Mouse (Mus musculus) left cerebral cortex, adult 8-10 months (tissue): Measurements from ENCODE around the gene Tubb2b. TPM values are rescaled to one million over a fixed set of nuclear protein-coding genes. Genes with fewer than 3 reads are reported as not detected.

Experiments used
- DNase-seq, 2 experiments: peaks; one replicate each; pipeline ENCODE4 v3.0.0; 2022; ENCODE audit warnings: low spot score in 2 of 2
- total RNA-seq, 4 experiments: library from RNA; stranded (reverse); gene quantifications; 2 replicates each; pipeline ENCODE4 v1.2.4; 2022

The Tubb2b gene
- total RNA-seq, 4 experiments from 2014 or later: 158 to 170 (median 167) TPM

DNA sequence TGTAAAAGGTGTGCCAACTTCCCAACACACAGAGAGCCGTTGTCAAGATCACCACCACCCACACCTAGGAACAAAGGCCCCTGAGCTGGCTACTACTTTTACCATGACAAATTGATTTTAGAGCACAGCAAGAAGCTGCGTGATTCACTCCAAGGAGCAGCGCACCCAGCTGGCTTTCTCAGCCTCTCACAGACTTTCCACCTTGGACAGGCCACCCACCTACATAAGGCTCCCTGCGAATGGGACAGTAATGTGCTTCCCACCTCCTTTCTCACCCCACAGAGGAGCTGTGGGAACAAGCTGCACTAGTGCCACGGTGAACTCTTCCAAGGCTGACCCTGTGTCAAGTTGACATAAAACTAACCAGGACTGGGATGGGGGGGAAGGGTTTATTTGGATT lies 13.1 kb upstream of the Tubb2b start:
- no peak for DNase-seq

DNA sequence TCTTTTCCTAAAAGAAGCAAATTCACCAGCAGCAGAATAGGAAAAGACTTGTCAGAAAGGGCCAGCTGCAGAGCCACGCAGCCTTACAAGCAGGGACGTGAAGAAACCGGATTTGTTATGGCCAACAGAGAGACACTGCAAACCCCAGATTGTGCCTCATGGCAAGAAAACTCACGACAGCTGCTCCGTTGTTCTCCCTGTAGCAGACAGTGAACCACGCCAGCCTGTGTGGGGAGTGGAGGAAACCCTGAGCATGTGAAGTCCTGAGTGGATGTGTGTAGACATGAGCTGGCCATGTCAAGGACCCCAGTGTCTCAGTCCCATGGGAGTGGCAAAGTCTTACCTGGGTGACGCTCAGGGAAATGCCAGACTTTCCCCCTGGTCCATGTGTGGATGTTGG lies 6.3 kb upstream of the Tubb2b start:
- DNase-seq: peak; percentile 21 to 65

DNA sequence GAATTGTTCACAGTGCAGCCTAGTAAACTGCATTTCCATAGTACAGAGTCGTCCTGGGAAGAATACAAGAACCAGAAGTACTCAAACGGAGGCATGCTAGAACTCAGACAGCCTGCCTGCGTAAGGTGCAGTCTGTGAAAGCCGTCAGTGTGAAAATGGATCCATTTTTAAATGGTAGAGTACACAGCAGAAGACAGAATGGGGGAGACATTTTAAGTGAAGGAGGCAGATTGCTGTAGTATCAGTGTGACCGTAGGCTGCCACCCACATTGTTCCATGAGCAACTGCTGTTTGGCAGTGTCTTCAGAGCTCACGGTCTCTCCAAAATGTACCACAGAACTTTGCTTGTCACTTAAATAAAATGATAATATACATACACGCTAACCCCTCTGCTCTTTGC lies 4.0 kb upstream of the Tubb2b start:
- DNase-seq: peak; percentile 28 to 67

DNA sequence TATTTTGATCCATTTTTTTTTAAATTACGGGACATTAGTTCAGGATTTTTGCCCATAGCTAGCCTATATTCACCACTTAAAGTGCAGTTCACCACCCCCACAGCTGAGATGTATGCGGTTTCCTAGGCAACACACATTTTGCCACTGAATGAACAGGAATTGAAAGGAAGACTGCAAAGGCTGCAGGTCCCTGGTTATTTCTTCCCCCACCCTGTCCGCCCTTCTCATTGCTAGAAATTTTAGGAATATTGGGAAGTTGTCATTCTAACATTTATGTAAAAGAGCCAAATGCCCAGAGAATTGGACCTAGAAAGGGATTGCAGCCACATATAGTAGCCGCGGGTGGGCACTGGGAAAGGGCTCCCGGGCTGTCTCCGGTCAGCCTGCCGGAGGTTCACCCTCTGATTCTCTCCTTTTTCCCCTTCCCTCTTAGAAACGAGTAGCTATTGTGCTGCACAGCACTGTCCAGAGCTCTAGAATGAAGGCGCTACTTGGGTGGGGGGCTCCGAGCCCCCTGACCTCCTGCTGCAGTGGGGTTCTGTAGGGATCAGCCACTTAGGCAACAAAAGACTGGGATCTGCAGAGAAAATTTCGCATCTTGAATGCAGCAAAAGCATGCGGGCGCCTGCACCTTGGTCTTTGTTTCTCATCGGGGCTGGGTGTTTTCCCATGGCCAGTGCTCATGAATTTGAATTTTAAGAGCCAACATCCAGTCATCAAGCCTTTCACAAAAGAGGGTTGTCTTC lies 3.2 kb upstream of the Tubb2b start:
- DNase-seq: peak in 1 of 2 experiments; percentile 13

DNA sequence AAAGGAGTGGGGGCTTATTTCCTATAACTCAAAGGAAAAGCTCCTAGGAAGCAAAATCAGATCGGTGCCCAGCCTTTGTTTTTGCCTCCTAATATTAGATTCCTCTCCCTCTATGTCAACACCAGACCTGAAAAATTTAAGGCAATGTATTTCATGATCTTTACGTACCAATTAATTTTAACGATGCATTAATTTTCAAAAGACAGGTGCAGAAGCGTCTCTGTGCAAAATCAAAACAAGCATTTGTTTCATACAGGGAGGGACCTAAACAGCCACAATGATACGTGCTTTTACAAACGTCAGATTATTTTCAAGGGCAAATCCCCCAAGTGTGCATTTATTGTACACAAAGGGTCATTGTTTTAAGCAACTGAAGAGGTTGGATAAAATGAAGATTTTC lies 2.6 kb upstream of the Tubb2b start:
- no peak for DNase-seq

DNA sequence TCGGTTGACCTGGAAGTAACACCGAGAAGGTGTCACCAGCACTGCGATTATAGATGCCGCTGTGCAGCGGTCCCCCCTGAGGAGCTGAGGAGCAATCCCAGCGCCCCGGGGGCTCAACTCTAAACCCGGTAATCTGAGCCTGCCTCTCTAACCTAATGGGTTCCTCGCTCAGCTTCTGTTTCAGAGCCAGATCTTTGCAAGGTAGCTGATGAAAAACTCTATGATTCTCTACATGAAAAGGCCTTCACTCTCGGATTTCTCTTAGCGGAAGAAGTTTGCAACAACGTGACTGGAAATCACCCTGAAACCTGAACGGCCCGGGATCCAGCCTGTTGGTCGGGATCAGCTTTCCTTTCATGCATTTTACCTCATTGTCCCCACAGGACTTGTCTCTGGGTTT lies 2.0 kb upstream of the Tubb2b start:
- DNase-seq: peak in 1 of 2 experiments; percentile 14

DNA sequence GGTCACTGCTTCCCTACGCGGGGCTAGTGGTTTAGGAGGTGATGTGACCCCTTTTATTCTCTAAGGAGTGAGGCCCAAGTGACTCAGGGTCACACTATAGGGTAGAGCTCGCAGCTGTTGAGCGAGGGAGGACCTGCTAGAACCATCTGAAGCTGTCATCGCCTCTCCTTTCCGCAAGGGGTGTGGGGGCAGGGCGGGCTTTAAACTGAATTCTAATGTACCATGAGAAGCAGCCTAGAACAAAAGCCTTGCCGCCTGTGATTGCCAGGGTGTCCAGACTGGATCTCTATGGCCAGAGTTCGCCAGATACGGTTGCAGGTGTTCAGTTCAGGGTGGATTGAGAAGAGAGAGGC lies 1.4 kb upstream of the Tubb2b start:
- peak in 1 of 2 experiments; percentile 38 for DNase-seq

DNA sequence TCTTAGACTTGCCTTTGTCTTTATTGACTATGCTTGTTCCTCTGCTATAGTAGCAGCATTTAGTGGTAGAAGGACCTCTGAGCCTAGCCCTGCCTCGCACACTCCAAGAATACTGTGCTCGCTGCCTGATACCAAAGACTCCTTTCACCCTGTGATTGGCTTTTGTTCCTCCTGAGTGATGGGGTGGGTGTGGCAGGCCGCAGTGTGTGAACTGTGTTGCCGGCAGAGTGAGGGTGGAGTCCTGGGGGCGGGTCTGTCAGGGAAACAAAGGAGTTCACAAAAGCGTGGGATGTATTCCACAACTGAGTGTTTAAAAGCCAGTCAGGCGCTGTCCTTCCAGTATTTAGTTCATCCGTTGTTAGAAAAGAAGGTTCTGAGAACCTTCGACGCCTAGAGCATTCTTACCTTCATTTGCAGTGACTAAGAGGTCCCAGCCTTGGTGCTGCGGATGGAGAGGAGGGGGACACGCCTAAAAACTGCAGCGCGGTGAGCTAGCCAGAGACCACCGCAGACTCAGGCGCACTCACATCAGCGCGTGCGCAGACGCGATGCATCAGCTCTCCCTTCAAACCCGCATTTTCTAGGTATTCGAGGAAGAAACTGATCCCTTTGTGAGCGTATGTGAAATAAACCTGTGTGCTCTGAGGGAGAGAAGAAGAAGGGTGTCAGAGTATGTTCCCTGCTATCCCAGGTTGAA lies 893 bp upstream of the Tubb2b start:
- DNase-seq: peak in 1 of 2 experiments; percentile 33

DNA sequence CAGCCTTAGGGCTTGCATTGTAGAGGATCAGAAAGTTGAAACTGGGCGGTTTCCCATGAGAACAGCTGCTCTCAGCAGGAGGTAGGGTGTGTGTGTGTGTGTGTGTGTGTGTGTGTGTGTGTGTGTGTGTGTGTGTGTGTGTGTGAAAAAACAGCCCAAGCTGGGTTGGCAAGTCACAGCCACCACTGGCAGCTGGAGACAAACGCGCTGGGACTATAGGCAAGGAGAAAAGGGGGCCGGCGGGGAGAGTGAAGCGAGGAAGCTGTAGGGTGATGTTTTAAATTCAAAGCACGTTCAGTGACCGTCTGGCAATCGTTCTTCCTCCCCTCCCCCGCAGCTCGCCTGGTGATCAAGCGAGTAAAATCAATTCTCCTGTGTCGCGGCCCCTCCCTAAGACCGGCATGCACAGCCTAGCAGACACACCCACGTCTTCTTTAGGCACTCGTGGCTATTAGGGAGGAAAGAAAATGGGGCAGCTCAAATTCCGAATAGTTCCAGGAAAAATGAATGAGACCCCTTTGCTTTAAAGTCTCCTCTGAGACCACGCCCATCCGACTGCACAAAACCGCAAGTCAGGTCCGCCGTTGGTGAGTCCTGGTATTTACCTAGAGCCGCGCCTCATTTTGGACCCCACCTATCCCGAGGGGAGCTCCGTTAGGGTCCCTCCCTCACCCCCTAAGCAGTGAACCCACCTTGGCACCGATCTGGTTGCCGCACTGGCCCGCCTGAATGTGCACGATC lies 611 bp downstream of the Tubb2b start:
- peak; percentile 23 to 76 for DNase-seq

DNA sequence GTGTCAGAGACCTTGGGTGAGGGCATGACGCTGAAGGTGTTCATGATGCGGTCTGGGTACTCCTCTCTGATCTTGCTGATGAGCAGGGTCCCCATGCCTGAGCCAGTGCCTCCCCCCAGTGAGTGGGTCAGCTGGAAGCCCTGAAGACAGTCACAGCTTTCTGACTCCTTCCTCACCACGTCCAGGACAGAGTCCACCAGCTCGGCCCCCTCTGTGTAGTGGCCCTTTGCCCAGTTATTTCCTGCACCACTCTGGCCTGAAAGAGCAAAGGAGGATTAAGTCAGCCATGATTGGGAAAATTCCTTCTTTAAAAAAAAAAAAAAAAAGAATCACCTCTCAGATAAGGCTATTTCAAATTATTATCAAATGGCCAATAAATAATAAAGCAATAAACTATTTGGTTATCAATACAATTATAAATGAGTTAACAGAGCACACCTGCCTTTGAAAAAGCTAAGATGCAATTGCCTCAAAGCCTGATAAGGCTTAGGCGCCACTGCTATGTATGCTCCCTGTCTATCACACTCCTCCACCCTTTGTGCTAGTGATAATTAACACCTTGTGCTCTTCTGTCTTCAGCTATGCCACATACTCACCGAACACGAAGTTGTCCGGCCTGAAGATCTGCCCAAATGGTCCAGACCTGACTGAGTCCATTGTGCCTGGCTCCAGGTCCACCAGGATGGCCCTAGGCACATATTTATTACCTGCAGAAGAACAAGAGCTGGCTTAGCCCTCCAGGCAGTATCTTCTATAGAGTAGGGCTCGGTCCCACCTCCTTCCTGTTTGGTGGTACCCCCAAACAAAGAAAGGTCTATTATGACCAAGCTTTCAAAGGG lies 1.8 kb downstream of the Tubb2b start:
- DNase-seq: no peak

DNA sequence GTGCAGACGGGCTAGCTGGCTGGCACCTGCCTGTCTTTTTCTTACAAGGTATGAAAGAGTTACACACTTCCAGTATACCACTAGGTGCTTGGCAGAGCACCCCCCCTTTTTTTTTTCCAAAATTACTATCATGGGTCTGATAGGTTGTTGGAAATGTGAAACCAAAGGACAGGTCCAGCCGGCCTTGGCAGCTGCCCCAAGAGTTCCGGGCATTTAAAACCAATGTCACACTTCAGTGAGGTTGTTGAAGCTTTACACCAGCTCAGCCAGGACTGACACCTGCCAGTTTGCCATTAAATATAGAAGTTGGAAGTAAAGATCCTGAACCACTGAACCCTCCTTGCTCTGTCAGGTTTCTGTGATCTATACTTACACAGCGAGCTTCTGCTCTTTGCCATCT lies 4.6 kb downstream of the Tubb2b start:
- DNase-seq: no peak

DNA sequence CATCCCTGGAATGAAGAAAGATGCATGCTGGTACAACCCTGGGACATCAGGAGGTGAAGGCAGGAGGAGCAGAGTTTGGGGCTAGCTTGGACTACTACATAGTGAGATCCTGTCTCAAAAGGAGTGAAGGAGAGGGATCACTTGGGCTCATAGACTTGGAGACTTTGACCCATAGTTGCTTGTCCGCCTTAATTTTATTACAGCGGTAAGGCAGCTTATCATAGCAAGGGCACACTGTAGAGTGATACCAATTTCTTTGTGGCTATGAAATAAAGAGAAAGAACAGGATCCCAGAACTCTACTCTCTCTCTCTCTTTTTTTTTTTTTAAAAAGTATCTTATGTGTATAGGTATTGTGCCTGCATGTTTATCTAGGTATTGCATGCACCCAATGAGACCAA lies 9.7 kb downstream of the Tubb2b start:
- DNase-seq: no peak

DNA sequence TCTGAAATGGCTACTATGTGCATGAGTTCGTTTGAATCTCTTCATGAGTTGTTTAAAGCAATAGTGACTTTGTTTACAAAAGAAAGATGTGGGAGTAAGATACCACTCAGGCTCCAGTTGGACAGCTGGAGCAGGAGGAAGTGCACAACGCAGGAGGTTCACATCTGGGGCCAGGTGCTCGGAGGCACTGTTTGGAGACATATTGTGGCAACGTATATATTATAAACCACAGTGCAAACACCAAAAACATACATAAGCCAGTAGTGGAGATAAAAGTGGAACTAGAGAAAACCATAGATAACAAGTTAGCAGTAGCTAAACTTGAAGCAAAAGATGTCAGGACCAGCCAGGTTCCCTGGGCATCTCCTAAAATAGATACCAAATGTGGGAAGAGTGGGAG lies 10.9 kb downstream of the Tubb2b start:
- no peak for DNase-seq

DNA sequence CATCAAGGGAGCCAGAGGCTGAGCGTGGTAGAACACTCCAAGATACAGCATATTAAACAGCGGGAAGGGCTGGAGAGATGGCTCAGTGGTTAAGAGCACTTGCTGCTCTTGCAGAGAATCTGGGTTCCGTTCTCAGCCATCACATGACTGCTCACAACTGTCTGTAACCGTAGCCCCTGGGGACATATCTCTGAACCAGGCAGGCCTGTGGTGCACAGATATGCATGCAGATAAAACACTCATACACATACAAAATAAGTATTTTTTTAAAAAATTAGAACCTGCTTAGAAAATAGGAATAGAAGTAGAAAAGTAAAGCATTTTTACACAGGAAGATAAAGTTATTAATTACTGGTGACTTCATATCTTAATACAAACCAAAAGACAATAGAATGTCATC lies 11.4 kb downstream of the Tubb2b start:
- no peak for DNase-seq

DNA sequence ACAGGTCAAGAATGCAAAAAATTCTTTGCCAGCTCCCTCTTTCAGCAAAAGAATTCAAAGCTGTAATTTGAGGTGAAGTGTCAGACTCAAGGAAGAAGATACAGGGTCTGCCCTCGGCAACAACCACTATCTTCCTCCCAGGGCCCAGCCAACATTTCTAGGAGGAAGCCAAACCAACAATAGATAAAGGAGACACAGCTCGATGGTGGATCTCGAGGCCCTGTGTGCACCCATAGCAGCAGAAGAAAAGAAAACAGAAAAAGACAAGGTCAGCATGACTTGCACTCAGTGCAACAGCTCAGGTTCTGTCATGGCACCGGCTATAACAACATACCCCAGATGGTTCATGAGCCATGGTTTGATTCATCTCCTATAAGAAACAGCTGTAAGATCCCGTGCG lies 13.8 kb downstream of the Tubb2b start:
- DNase-seq: no peak

DNA sequence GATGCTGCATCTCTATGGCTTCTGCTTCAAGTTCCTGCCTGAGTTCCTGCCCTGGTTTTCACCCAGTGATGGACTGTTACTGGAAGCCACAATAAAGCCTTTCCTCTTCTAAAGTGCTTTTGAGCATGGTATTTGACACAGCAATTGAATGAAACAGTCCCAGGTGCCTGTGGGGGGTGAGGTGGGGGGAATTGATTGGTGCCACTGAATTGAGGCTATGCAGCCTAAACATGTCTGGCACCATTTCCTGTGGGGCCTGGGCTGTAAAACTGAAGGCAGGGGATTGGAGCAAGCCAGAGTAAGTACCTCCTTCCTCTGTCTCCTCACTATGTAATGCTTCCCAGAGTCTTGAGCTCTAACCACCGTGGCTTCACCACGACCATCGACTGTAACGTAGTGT lies 15.6 kb downstream of the Tubb2b start:
- no peak for DNase-seq

DNA sequence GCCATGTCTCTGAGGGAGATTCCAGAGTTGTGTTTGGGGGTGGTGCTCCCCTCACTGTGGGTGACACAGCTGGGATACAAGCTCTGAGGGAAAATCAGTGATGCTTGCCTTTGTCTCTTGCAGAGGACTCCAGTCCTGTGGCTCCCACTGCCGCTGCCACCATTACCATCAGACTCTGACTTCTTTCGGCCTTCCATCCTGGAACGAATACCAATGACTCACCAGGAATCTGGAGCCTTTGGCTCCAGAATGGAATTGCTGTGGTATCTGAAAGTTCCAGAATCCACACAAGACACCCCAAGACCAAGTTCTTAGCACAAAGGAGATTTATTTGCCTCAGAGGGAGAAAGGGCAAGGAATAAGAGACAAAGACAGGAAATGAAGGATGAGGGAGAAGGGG lies 17.2 kb downstream of the Tubb2b start:
- no peak for DNase-seq

DNA sequence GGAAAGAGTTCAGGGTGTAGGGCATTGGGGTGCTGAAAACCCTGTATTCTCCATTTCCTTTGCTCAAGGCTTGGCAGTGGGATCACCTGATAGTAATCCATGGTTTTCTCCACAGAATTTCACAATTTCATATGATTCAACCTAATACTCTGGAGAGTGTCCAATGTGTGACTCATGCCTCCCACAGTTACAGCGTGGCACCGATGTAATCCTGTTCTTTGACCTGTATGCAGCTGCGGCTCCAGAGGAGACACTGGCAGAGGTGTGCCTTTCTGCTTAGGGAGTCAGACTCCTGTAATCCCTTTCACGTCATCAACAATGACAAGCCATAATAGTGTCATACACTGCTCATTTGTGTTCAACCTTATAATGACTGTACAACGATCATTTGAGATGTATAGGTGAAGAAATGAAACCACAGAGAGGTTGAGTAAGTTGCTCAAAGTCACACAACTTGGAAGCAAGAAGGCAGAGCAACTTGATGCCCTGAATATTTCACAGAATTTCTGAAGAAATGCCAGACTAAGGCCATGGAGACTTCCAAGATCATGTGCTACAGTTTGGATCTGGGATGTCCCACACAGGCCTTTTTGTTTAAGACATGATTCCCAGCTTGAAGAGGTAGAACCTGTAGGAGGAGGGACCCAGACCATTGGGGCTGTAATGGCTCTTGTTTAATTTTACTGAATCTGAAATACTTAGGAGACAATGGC lies 17.7 kb downstream of the Tubb2b start:
- DNase-seq: no peak

DNA sequence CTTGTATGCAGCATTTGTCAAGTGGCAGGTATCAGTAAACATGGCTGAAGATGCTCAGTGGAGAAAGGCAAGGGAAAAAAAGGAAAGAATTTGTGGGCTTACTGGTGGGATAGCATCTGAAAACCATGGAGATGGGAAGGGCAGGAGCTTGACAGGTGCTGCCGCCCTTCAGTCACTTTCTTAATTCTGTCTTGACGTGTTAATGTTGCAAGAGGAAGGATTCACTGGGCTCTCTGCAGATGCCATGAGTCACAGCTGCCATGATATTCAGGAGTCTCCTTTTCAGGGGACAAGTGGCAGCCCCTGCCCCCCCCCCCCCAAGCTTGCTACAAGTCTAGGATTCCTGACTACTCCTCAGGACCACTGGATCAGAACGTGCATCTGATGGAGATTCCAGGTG lies 18.4 kb downstream of the Tubb2b start:
- DNase-seq: no peak

DNA sequence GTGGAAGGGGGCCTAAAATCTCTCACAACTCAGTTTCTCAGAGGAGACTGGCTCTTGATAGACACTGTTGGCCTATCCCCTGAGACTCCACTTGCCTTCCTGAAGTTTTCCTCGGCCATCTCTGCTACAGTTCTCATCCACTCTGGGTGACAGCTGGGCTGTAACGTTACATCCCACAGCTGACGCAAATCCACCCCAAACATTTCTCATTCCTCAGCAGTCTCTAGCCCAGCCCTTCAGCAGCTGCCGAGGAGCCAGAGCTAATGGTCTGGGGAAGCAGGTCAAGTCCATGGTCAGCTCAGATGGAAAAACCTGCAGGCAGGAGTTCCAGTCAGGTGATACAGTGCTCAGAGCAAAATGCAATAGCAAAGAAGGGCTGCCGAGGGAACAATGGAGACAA lies 19.2 kb downstream of the Tubb2b start:
- no peak for DNase-seq

DNA sequence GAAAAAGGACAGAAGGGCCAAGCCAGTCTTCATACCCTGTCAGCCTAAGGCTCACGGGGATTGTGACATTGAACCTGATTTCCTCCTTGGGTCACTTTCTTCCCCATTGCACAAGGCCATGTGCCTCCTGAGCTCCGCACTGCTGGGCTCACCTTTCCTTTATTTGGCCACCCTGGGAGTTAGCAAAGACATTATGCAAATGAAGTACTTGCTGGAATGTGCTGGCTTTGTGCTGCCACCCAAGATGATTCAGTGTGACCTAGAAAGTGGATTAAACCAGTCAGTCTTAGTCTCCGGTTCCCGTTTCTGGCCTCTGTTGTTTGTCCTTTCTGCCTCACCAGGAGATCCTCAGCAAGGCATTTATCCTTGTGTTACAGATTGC lies 20.6 kb downstream of the Tubb2b start:
- DNase-seq: no peak
